Mouse (Mus musculus) G1E (cell line): ENCODE measurements around the gene Scnm1.

Experiments
- CTCF ChIP-seq: IDR thresholded peaks from 2 replicates; pipeline ENCODE4 v1.5.1; 2012; ENCODE audit warnings: low read depth, low read length, inconsistent platforms, mixed read lengths
- GATA1 ChIP-seq: IDR thresholded peaks from 2 replicates; pipeline ENCODE4 v1.6.1; 2012; ENCODE audit warnings: borderline replicate concordance, low read length, inconsistent platforms, mixed read lengths
- TAL1 ChIP-seq: conservative IDR thresholded peaks from 2 replicates; pipeline ENCODE4 v1.6.1; 2012; ENCODE audit warnings: low read depth, low read length, inconsistent platforms, mixed read lengths

DNA sequence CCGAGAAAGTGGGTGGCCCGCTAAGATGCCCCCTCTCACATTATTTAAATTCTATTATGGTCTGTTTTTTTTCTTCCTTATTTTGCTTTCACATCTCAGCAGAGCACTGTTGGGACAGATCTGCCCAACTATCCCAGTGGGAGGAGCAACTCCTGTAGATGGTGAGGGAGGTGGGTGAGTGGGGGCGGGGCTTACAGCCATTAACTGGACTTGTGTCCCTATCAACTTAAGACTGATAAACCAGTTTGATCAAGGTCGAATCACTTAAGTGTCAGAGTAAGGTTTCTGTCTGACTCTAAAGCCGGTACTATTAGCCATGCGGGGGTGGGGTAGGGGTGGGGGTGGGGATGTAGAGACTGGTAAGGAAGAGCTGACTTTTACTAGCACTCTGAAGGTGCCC lies 1.2 kb upstream of the Scnm1 start:
- TF ChIP-seq CTCF = no peak
- no peak for TF ChIP-seq TAL1
- no peak for TF ChIP-seq GATA1
